Mouse (Mus musculus) urinary bladder, adult 2 months (tissue): Measurements from ENCODE around the gene Gm7876. TPM values are rescaled to one million over a fixed set of nuclear protein-coding genes. Genes with fewer than 3 reads are reported as not detected.
"Not testable (repeated sequence)": the region's sequence is repeated elsewhere in the genome, so short reads cannot be mapped to it uniquely, and the experiment has no call there.

ENCODE experiments used
- DNase-seq: peaks from one replicate; pipeline ENCODE4 v3.0.0; 2022; ENCODE audit warnings: low spot score
- polyA plus RNA-seq: library from polyadenylated mRNA; depleted of rRNA; stranded (reverse); fragments of >200 nt; gene quantifications from 2 replicates; pipeline ENCODE4 v1.2.3, GENCODE M21; 2012; rRNA removed

Gene Gm7876
- polyA plus RNA-seq = not detected in 2 replicates

GRCm38 (mm10) chr14:4708938-4709337, at the start of gene Gm7876:
TSS of gene Gm7876 (plus strand) at chr14:4709238.
- not testable (repeated sequence) for DNase-seq

GRCm38 (mm10) chr14:4663892-4664291, 45.1 kb upstream of the Gm7876 start, which contains the start of gene Gm3239:
TSS of gene Gm3239 (plus strand) at chr14:4664192.
- not testable (repeated sequence) for DNase-seq

DNA sequence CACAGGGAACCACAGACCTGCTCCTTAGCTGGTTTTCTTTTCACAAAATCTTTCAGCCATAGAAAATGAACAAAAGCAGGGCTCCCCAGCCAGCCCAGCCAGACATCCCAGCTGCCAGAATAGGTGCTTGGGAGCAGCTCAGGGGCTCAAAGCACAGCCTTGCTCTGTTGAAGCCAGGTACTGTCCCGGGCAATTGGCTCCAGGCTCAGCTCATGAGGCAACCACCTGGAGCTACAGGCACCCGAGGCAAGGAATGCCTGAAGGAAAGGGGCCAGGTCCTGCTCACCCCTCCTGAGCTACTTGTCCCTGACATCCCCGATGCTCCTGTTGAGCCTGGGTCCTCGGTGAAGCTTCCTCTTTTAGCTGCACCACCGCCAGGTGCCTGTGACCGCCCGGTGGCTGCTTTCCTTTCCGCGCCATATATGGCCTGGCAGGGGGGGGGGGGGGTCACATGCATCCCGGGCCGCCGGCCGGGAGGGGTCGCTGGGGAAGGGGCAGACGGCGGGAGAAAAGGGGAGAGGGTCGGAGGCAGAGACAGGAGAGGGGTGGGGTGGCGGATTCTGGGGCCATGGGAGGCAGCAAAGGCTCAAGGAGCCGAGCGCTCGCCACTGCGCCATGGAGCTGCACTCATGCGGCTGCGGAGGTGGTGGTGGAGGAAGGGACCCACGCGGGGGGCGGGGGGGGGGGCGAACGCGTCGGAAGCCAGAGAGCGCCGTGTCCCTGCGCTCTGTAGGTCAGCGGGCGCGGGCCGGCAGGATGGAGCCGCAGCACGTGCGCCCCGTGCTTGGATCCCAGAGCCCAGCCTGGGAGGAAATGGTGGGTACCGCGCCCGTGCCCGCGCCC, 17.2 kb downstream of the Gm7876 start, which contains the start of gene Gm3252:
Gene Gm3252 (plus strand): TSS at position 738 of the 843 bp plus-strand sequence.
- DNase-seq = not testable (repeated sequence)

Other genes with a start within 250 kb of the Gm7876 start
- not detected in 2 replicates for gene Gm3182, start 227.5 kb upstream of the Gm7876 start, polyA plus RNA-seq
- gene Gm3047, start 153.8 kb upstream of the Gm7876 start, polyA plus RNA-seq = not detected in 2 replicates
- 0.08 TPM in 1 of 2 replicates, not detected in the other for gene Gm8159, start 76.9 kb upstream of the Gm7876 start, polyA plus RNA-seq
- 0.12 and 0.15 TPM in 2 replicates for gene Gm3239, start 45.0 kb upstream of the Gm7876 start, polyA plus RNA-seq
- gene Gm3252, start 17.5 kb downstream of the Gm7876 start, polyA plus RNA-seq = 0.03 TPM in 1 of 2 replicates, not detected in the other
- gene Gm9602, start 67.1 kb downstream of the Gm7876 start, polyA plus RNA-seq = not detected in 2 replicates
- gene Gm3269, start 128.9 kb downstream of the Gm7876 start, polyA plus RNA-seq = not detected in 2 replicates
- gene Gm3264, start 146.3 kb downstream of the Gm7876 start, polyA plus RNA-seq = 0.19 and 0.54 TPM in 2 replicates
- 0.21 TPM in 1 of 2 replicates, not detected in the other for gene Gm3278, start 183.2 kb downstream of the Gm7876 start, polyA plus RNA-seq